Mouse (Mus musculus) layer of hippocampus, postnatal 25 days (tissue): ENCODE measurements around the gene AC124108.1. TPM values are rescaled to one million over a fixed set of nuclear protein-coding genes. Genes with fewer than 3 reads are reported as not detected.
A peak's percentile ranks its signal among the peaks of the same experiment; 100 is the strongest.

Experiments
- DNase-seq, 2 experiments: peaks; one replicate each; pipeline ENCODE4 v3.0.0; 2022; ENCODE audit warnings: mixed read lengths in 2 of 2, low spot score in 1 of 2; ENCODE audit errors: extremely low spot score in 1 of 2
- total RNA-seq, 2 experiments: library from RNA; stranded (reverse); gene quantifications; 2 replicates each; pipeline ENCODE4 v1.2.3; 2021

The AC124108.1 gene
- total RNA-seq, 2 experiments from 2014 or later: 0.25 to 0.92 TPM

- no peak for DNase-seq
Observed at GRCm38 (mm10) chr1:132199934-132200333, 8.7 kb downstream of the AC124108.1 start.

- DNase-seq: no peak
Observed at GRCm38 (mm10) chr1:132200562-132201510, 9.6 kb downstream of the AC124108.1 start.

GRCm38 (mm10) chr1:132201511-132201860, 10.2 kb downstream of the AC124108.1 start:
- DNase-seq: no peak

GRCm38 (mm10) chr1:132201936-132202335, 10.7 kb downstream of the AC124108.1 start:
- no peak for DNase-seq

- DNase-seq: no peak
Observed at GRCm38 (mm10) chr1:132202771-132203170, 11.5 kb downstream of the AC124108.1 start.

GRCm38 (mm10) chr1:132205958-132206357, 14.7 kb downstream of the AC124108.1 start:
- no peak for DNase-seq

- DNase-seq: no peak
Observed at GRCm38 (mm10) chr1:132206828-132207227, 15.6 kb downstream of the AC124108.1 start.

- DNase-seq: no peak
Observed at GRCm38 (mm10) chr1:132208154-132208553, 16.9 kb downstream of the AC124108.1 start.

GRCm38 (mm10) chr1:132209400-132209799, 18.1 kb downstream of the AC124108.1 start:
- no peak for DNase-seq

- DNase-seq: no peak
Observed at GRCm38 (mm10) chr1:132210922-132211321, 19.7 kb downstream of the AC124108.1 start.

- DNase-seq: no peak
Observed at GRCm38 (mm10) chr1:132211672-132212071, 20.4 kb downstream of the AC124108.1 start.

- DNase-seq: peak; percentile 78 to 82
Observed at GRCm38 (mm10) chr1:132212218-132212617, 21.0 kb downstream of the AC124108.1 start.

- no peak for DNase-seq
Observed at GRCm38 (mm10) chr1:132213076-132213475, 21.8 kb downstream of the AC124108.1 start.

GRCm38 (mm10) chr1:132216276-132216675, 25.0 kb downstream of the AC124108.1 start:
- no peak for DNase-seq

- no peak for DNase-seq
Observed at GRCm38 (mm10) chr1:132221627-132222026, 30.4 kb downstream of the AC124108.1 start.

- DNase-seq: no peak
Observed at GRCm38 (mm10) chr1:132222166-132222565, 30.9 kb downstream of the AC124108.1 start.

- no peak for DNase-seq
Observed at GRCm38 (mm10) chr1:132226297-132227080, 35.2 kb downstream of the AC124108.1 start.

GRCm38 (mm10) chr1:132229667-132230066, 38.4 kb downstream of the AC124108.1 start, which contains the start of gene Gm10188:
TSS of gene Gm10188 (minus strand) at chr1:132229767.
- no peak for DNase-seq

GRCm38 (mm10) chr1:132231470-132232274, 40.4 kb downstream of the AC124108.1 start:
- no peak for DNase-seq

- DNase-seq: no peak
Observed at GRCm38 (mm10) chr1:132233566-132233965, 42.3 kb downstream of the AC124108.1 start.
